Mouse (Mus musculus) megakaryocyte, adult 5-6 weeks (primary cell): ENCODE data around the gene Gm44579. TPM values are rescaled to one million over a fixed set of nuclear protein-coding genes. Genes with fewer than 3 reads are reported as not detected.

ENCODE experiments used
- ATAC-seq: 2 replicates; pipeline ENCODE4 v1.8.0; 2016; ENCODE audit warnings: mild to moderate bottlenecking, inconsistent platforms; ENCODE audit not compliant: poor library complexity, severe bottlenecking
- total RNA-seq, 2 experiments: library from RNA; stranded (forward) in 1 of 2; stranded (reverse) in 1 of 2; fragments of 153-499, 151-499 nt in 1 of 2; fragments of 221-1000, 200-1000 nt in 1 of 2; gene quantifications; 2 replicates each; pipeline versions ENCODE4 v1.2.3 to v1.2.4; 2015 to 2017

The Gm44579 gene
- total RNA-seq, 2 experiments from 2014 or later: not detected

GRCm38 (mm10) chr15:98136871-98137270 lies 83.9 kb downstream of the Gm44579 start:
- ATAC-seq: no peak

Other genes starting within 250 kb of the Gm44579 start
- gene Col2a1, start 216.3 kb downstream of the Gm44579 start, total RNA-seq (2015): not detected in 2 replicates
- not detected in 2 replicates for gene Col2a1, start 216.3 kb downstream of the Gm44579 start, total RNA-seq (2017)
- gene Pfkm, start 128.4 kb downstream of the Gm44579 start, total RNA-seq (2015): 2.4 and 3.1 TPM in 2 replicates
- 4.7 and 6.2 TPM in 2 replicates for gene Pfkm, start 128.4 kb downstream of the Gm44579 start, total RNA-seq (2017)
- 43.4 and 44.7 TPM in 2 replicates for gene Senp1, start 127.2 kb downstream of the Gm44579 start, total RNA-seq (2015)
- 39.9 and 52.2 TPM in 2 replicates for gene Senp1, start 127.2 kb downstream of the Gm44579 start, total RNA-seq (2017)
- 29.8 and 34.5 TPM in 2 replicates for gene Asb8, start 55.4 kb downstream of the Gm44579 start, total RNA-seq (2015)
- 30.0 and 31.4 TPM in 2 replicates for gene Asb8, start 55.4 kb downstream of the Gm44579 start, total RNA-seq (2017)
- not detected in 2 replicates for gene Ccdc184, start 53.8 kb downstream of the Gm44579 start, total RNA-seq (2015)
- not detected in 2 replicates for gene Ccdc184, start 53.8 kb downstream of the Gm44579 start, total RNA-seq (2017)
- gene Olfr288, start 25.4 kb downstream of the Gm44579 start, total RNA-seq (2015): not detected in 2 replicates
- not detected in 2 replicates for gene Olfr288, start 25.4 kb downstream of the Gm44579 start, total RNA-seq (2017)
- not detected in 2 replicates for gene Olfr287, start 79 bp upstream of the Gm44579 start, total RNA-seq (2015)
- gene Olfr287, start 79 bp upstream of the Gm44579 start, total RNA-seq (2017): not detected in 2 replicates
- not detected in 2 replicates for gene Olfr286, start 13.5 kb upstream of the Gm44579 start, total RNA-seq (2015)
- not detected in 2 replicates for gene Olfr286, start 13.5 kb upstream of the Gm44579 start, total RNA-seq (2017)
- gene H1fnt, start 36.3 kb upstream of the Gm44579 start, total RNA-seq (2015): not detected in 2 replicates
- not detected in 2 replicates for gene H1fnt, start 36.3 kb upstream of the Gm44579 start, total RNA-seq (2017)
- 0.09 TPM in 1 of 2 replicates, not detected in the other for gene Zfp641, start 75.2 kb upstream of the Gm44579 start, total RNA-seq (2015)
- gene Zfp641, start 75.2 kb upstream of the Gm44579 start, total RNA-seq (2017): not detected in 2 replicates
- not detected in 2 replicates for gene Olfr285, start 96.4 kb upstream of the Gm44579 start, total RNA-seq (2015)
- gene Olfr285, start 96.4 kb upstream of the Gm44579 start, total RNA-seq (2017): not detected in 2 replicates
- not detected in 2 replicates for gene Olfr284, start 120.0 kb upstream of the Gm44579 start, total RNA-seq (2015)
- gene Olfr284, start 120.0 kb upstream of the Gm44579 start, total RNA-seq (2017): not detected in 2 replicates
- not detected in 2 replicates for gene Olfr283, start 160.0 kb upstream of the Gm44579 start, total RNA-seq (2015)
- not detected in 2 replicates for gene Olfr283, start 160.0 kb upstream of the Gm44579 start, total RNA-seq (2017)
- not detected in 2 replicates for gene Olfr282, start 210.2 kb upstream of the Gm44579 start, total RNA-seq (2015)
- gene Olfr282, start 210.2 kb upstream of the Gm44579 start, total RNA-seq (2017): not detected in 2 replicates
- not detected in 2 replicates for gene Olfr281, start 231.6 kb upstream of the Gm44579 start, total RNA-seq (2015)
- gene Olfr281, start 231.6 kb upstream of the Gm44579 start, total RNA-seq (2017): not detected in 2 replicates
- not detected in 2 replicates for gene OR5BS1P, start 248.9 kb upstream of the Gm44579 start, total RNA-seq (2015)
- gene OR5BS1P, start 248.9 kb upstream of the Gm44579 start, total RNA-seq (2017): not detected in 2 replicates